Mouse (Mus musculus) urinary bladder, postnatal 14 days (tissue): Measurements from ENCODE around the gene Tmem269.

Experiments used
- DNase-seq: peaks from one replicate; pipeline ENCODE4 v3.0.0; 2021; ENCODE audit warnings: low spot score

Tmem269 gene

DNA sequence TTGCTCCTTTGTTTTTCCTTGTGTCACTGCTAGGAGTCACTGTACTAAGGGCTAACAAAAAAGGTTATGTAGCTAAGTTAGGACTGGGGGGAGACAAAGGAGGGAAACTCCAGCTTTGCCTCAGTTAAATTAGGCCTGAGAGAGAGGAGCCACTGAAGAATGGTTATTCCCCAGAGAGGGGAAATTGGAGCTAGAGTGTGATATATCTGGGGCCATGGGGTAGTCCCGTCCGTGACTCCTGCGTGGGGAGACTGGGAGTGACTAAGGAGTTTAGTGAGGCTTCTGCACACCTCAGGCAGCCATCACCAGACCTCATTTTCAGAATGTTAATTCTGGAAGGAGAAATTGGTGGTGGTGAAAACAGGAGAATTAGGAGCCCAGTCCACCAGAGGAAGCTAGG, 16.3 kb upstream of the Tmem269 start:
- no peak for DNase-seq

DNA sequence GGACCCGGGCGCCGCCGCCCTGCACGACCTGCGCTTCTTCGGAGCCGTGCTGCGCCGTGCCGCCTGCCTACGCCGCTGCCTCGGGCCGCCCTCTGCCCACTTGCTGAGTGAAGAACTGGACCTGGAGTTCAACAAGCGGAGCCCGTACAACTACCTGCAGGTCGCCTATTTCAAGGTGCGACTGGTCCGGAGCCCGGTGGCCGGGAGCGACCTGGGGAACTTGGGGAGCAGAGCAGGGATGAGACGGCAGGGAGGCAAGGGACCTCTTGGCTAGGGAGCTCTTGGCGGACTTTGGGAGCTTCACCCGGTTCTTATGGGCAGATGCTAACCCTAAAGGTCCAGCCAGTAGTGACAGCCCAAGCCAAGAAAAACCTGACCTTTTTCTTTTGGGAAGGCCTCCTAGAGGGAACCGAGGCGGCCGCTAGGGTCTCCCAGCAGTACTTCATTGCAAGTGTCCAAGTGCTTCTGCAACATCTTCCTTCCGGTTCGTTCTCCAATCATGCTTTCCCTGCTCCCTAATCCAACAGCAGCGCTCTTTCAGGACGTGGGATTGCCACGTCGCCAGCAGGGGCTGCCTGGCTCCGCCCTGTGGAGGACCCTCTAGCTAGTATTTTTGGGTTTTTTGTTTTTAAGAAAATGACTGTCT, 15.4 kb upstream of the Tmem269 start:
- peak; percentile 34 for DNase-seq

DNA sequence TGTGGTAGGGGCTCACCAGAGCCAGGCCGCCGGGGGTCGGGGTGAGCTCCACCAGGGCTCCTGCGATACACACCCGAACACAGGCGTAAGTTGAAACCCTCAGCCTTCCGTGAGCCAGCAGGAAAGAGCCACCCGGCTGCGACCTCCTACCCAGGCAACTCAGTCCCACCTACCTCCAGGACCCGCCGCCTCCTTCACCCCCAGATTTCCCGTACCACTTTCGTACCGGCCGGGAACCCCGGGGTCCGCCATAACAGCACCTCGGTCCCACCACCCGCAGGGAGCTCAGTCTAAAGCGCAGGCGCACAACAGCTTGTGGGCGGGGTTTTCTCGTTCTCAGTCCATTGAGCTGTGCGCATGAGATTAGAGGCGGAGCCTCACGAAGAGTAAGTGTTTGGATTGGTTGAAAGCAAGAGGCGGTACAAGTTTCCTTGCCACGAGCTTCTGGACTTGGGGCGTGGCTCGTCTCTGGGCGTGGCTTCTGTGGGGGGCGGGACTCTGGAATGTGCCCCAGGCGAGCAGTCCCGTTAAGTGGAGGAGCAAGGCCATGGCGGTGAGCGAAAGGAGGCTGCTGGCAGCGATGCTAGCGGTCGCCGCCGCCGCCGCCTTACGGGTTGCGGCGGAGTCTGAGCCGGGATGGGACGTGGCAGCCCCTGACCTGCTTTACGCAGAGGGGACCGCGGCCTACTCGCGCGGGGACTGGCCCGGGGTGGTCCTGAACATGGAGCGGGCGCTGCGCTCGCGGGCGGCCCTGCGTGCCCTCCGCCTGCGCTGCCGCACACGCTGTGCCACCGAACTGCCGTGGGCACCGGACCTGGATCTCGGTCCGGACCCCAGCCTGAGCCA, 14.6 kb upstream of the Tmem269 start, which contains the start of the genes AU022252 and P3h1:
TSS of gene AU022252 (minus strand) at position 303 of the 846 bp plus-strand sequence.
TSS of gene P3h1 (plus strand) at position 506 of the 846 bp plus-strand sequence.
- peak; percentile 99 for DNase-seq

DNA sequence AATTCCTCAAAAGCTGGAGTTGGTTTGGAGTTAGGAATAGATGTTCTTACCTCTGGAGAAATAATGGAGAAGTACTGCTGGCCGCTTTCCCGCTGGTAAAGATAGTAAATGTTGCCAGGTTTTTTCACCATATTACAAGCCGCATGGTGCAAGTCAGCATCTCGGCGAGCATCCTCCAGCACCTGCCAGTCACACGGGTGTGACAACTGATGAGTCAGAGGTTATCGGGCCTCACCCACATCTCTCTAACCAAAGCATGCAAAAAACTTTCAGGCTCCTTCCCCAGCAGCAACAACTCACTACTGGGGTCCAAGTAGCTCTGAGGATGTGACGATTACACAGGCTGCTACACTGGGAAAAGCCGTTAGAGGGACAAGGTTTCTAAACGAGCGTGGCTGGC, 8.7 kb upstream of the Tmem269 start:
- no peak for DNase-seq

DNA sequence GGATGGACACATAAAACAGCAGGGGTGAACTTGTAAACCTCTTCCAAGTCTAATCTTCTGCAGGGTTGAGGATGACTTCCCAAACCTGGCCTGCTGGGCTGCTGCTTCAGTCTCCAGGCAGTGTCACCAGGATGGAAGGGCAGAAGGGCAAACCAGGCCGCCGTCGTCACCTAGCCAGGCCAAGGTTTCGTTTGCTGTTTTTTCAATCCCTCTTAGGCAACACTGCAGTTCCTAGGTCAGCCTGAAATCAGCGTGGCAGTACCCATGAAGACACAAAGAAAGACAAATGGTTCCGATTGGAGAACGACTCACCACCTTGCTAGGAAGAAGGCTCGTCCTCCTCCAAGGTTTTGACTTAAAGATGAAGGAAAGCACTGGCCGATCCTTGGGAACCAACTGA, 7.7 kb upstream of the Tmem269 start:
- no peak for DNase-seq

DNA sequence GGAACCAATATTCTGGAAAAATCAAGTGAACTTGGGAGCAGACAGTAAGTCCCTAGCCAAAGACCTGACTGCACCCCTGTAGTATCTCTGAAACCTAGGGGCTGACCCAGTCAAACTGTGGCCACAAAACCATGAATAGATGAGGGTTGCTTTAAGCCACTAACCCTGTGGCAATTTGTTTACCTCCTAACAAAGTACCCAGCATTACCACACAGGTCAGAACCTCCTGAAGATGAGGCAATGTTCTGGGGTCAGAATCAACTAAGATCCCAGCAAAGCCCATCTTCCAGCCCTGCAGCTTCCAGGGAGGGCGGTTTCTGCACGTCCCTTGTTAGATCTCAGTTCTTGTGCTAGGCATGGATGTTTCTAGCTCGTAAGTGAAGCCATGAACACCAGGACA, 6.5 kb upstream of the Tmem269 start:
- DNase-seq, result no peak

DNA sequence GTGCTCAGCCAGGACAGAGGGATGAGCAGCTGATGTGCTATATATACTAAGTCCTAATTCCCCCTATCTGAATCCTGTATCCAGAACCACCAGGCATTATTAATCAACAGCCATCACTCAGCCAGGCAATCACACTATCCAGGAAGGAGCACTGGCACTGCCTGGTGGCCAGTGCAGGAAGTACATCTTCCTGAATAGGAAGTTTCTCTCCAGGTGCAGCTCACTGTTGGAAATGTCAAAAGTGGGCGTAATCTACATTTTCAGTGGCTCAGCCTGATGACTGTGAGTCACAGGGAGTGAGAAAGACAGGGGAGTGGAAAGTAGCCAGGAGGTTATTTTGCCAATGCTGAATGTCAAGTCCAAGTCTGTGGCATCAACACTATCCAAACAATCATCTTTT, 5.7 kb upstream of the Tmem269 start:
- DNase-seq, result peak; percentile 35

DNA sequence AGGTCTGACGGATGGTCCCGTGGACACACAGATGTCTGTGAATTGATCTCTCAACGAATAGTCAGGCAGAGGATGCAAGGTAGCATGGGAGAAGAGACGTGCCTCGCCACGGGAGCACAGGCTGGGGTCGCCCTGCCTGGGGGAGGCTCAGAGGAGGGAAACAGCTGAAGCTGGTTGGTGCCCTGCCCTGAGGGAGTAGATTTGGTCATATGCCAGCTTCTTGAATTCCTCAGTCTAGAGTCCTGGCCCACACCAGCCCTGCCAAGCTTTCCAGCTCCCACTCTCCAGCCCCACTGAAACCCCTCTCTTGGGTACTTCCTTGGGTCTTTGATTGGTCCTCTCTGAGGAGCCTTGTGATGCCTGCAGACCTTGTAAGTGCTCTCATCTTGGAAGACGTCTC, 1.4 kb downstream of the Tmem269 start:
- no peak for DNase-seq

DNA sequence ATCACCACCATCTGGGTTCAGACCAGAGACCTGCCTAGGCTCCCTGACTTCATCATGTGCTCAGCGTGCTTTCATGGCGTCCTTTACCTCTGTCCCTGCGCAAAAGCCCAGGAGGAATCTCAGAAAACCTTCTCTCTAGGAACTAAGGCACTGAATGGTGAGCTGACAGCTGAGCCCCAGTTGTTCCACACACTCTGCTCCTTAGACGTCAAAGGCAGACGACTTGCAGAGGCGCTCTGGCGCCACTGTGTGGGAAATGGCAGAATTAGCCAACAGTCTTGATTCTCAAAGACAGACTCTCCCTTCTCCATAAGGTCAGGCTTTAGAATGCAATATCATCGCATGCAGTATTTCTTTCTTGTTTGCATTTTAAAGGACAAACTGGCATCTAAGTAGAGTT, 13.3 kb downstream of the Tmem269 start:
- peak; percentile 60 for DNase-seq

DNA sequence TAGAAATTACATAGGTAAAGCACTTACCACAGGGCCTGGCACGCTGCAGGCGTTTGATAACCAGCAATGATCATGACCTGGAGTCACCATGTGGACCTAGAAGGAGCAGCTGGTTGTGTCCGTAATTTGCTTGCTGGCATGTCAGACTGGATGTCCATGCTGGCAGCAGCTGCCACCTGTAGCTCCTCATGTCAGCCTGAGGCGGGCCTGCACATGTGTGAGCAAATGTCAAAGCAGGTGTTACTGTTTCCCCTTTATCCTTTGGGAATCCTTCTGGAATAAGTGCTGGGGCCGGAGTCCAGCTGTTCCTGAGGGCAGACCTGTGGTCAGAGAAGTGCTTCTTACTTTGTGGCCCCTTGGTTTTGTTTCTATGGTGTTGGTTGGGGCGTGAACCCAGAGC, 19.9 kb downstream of the Tmem269 start:
- no peak for DNase-seq

DNA sequence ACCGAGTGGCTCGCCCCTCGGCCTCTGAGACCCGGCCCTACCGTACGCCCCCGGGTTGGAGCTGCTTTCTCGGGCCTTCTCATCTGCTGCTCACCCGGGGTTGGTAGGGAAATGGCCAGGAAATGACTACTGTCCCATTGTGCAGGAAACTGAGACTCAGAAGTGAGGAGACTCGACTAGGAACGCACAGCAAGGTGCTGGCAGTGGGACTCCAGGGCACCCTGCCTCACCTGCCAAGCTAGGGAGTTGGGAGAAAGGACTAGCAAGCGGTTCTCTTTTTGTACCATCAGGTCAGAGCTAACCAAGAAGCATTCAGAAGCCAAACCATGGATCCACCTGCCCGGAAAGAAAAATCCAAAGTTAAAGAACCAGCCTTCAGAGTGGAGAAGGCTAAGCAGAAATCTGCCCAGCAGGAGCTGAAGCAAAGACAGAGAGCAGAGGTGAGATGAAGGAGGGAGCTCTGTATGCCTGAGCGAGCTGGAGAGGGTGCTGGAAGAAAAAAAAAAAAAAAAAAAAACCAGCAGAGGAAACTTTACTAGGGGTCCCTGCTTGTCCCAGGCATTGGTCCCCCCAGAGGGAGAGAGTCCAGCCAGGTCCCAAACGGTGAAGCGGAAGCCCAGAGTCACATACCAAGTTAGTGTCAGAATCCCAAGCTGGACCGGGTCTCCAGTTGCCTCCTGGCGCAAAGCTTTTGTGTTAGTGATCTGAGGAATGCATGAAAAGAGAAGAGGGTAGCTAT, 22.3 kb downstream of the Tmem269 start:
- DNase-seq, result no peak

DNA sequence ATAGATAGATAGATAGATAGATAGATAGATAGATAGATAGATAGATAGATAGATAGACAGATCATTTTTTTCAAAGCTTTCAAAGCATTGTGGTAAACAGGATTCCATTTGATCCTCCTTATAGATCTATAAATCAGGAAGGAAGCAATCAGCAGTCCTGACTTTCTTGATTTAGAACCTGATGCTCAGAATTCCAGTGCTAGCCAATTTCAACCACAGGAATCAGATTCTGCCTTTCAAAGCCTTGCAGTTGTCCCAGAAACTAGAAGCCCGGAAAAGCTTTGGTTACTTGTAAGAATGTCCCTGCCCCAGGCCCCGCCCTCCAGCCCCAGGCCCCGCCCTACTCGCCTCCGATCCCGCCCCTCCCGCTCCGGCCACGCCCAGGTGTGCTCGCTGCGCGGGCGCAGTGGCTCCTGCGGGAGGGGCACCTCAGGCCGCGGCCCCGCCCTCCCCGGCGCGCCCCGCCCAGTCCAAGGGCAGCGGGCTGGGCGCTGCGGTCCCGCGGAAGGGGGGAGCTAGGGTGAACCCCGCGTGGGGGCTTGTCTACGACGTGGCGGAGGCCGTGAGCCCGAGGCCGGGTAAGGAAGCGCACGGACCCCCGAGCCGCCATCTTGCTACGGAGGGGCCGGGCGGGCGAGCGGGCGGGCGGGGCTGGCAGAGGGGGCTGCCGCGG, 23.0 kb downstream of the Tmem269 start, which contains the start of gene Svbp:
TSS of gene Svbp (plus strand) at position 398 of the 673 bp plus-strand sequence.
- DNase-seq, result peak; percentile 92

DNA sequence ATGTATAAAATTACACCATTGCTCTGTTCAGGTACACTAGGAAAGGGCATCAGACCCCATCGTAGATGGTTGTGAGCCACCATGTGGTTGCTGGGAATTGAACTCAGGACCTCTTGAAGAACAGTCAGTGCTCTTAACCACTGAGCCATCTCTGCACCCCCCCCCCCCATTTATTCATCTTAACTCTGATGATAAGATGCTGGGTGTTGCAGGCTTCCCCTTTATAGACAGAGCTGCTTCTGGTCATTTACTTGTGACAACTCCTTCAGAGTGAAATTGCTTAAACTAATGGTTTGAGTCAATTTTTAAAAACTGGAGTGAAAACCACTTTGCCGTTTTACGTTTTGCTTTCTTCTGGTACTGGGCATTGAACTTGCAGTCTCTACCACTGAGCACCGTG, 25.3 kb downstream of the Tmem269 start:
- DNase-seq, result no peak

DNA sequence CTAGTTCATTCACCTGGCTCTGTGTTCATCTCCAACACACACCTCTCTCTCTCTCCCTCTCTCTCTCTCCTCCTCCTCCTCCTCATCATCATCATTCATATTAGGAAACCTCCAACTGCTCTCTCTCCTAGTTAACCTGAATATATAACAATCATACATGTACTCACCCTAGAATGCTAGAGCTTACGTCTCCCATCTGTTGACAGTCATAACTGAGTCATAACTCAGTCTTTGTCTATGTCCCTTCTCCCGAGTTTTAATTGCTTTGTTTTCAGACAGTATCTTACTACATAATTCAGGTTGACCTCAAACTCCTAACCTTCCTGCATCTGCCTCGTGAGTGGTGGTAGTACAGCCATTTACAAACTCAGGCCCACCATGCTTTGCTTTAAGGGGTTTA, 26.7 kb downstream of the Tmem269 start:
- no peak for DNase-seq

DNA sequence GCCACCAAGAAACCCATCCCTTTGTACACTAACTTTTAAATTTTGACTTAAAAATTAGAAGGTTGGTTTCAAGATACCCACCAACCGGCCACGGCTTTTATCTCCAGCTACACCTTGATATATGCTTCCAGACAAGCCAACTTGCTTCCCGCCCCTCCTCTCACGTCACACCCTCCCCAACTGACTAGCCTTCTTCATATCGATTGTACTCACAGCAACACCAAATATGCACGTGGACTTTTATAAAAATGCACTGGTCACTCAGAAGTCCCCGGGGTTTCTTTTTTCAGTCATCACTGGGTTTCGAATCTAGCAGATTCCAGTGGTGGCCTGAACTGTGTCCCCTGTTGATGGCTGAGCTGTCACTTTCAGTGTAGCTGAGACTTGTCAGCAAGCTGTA, 27.4 kb downstream of the Tmem269 start:
- DNase-seq, result no peak

DNA sequence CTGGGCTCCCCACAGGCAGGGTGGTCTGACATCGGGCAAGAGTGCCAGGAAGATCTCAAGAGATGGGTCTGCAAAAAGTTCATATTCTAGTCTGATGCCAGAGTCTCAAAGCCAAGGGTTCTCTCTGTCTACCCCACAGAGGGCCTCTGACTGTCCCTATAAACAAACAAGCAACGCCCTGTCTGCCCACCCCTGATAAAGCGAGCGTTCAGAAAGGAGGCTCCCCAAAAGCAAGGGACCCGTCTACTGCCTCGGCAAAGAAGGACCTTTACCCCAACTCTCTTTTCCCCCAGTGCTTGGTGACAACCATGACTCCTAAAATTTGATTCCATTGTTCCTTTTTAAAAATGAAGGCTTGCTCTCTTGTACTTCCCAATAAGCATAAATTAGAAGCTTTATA, 28.2 kb downstream of the Tmem269 start, which contains the start of gene Ermap:
TSS of gene Ermap (minus strand) at position 148 of the 400 bp plus-strand sequence.
- no peak for DNase-seq

DNA sequence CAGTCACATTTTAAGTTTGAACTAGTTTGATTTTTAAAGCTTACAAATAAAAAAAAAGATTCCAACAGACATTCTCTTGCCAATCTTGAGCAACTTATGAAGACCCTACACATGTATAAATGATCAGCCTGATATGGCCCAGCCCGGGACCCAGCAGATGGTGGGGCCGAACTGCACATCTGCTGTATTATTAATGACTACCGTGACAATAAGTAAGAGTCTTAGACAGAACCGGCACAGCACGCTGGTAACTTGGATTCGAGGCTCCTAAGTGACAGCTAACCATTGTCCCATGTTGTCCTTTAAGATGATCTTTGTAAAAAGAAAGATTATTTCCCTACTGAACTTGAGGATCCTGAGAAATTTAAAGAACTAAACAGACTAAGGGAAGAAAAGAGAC, 28.6 kb downstream of the Tmem269 start:
- no peak for DNase-seq

DNA sequence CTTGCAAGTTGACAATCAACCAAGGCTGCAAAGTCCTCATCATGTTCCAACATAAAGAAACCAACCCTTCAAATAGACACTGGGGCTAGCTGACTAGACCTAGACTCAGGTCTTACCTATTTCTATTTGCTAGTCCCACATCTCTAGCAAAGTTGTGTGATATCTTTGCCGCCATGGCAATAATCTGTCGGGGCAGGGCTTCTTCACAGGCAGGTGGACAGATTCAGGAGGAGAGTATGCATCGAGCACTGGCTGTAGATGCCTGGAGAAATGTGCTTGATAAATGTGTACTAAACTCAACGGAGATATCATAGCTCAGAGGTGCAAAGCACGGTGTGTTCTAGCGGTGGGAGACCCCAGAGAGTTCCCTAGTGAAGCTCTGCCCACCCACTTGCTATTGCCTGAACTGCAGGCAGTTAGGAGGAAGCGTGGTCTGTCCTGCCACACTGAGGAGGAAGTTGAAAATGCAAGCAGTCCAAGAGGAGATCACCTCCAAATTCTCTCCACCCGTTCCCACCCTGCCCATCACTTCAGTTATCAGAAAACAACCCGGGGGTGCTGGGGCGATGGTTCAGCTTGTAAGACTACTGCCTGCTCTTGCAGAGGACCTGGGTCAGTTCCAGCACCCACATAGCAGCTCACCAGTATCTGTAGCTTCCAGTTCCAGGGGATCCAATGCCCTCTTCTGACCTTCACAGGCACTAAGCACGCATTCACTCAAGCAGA, 29.8 kb downstream of the Tmem269 start:
- DNase-seq, result no peak

DNA sequence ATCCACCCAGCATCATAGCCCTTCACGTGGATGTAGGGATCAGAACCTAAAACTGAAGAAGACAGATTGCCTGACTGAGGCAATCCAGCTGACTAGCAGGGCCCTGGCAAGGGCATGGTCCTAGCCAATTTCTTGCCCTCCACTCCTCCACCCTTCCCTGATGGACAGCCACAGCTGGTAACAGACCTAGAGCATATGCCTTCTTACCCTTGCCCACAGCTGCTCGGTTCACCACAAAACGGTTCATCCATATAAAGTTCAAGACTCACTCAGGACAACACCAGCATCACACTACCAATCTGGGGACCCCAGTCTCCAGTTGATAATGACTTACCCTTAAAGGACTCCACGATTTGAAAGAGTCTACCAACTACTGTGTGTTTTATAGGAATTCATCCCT, 32.2 kb downstream of the Tmem269 start:
- no peak for DNase-seq

DNA sequence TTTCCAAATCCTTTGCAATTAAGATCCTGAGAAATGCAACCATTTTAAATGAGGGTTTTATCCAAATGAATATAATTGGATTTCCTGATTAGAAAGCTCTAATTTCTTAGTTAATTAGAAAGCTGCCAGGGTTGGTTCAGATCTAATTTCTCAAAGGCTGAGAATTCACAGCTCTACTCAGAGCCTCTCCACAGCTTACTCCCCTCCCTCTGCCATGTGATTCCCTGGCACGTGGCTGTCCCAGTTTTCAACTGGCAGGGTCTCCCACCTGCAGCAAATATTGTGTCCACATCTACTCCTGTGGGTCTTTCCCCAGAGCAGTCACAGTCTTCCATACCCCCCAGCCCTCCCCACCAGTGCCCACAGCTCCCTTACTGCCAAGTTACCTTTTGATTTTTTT, 34.5 kb downstream of the Tmem269 start:
- no peak for DNase-seq

DNA sequence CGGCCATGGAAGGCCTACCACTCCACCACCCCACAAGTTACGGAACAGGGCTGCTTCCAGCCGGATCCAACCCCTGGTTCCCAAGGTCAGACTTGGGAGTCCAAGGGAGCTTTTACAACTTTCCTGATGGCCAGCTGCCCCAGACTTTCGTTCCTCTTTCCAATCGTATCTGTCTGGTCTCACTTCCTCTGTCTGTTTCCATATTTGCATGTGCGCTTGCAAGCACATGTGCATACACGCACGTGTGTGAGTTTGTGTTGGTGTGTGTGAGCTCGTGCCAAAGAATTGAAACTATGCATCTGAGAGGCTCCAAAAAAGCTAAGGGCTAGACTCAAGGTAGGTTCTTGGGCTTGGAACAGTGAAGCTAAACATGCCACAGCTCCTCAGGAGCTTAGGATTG, 36.6 kb downstream of the Tmem269 start:
- no peak for DNase-seq
